In the genomic region with DNA sequence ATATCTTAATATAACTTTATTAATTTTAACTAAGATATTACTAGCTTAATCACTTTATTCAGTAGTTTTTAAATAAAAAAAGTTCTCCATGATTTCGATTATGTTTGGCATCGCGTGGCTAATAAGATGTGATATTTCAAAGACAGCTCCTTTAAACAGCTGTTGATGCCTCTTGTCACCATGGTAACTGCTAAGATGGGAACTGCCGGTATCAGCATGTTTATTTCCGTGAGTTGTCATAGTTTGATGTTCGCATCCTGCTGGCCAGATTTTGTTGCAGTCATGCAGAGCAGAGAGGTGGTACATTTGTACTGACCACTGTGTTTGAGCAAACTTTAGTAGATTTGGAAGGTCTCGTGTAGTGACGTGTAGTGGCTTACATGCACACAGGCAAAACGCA, we compare ENCODE assay signal across 16 mouse cellular contexts. TPM values are rescaled to one million over a fixed set of nuclear protein-coding genes. Genes with fewer than 3 reads are reported as not detected.
DNase-seq lines count a peak whose midpoint lies in the region; ATAC-seq and TF ChIP-seq lines count a peak whose summit lies in the region.
"Had no signal": no experiment of that assay in that cellular context is flagged by ENCODE, and none has a peak within 500 bp of the region (broad histone marks: within the 10 kb centered on the region; RNA-seq: fewer than 3 reads in every experiment).

No protein-coding gene starts in this region.

- DNase-seq in hindbrain, postnatal 0 days (ENCODE audit: low spot score): peak; percentile 30
- DNase-seq in hindbrain, embryonic 10.5 days (ENCODE audit: low spot score): no peak
- DNase-seq in lung, embryonic 14.5 days: peak; percentile 75
- DNase-seq in lung, adult 2 months: no peak
- peak; percentile 21 to 57 for DNase-seq in kidney, postnatal 36 days
- DNase-seq in lung, postnatal 4 days: peak; percentile 28 to 40
- DNase-seq in cerebellum, adult 18-20 months: no peak
- DNase-seq in left cerebral cortex, postnatal 36 days (ENCODE audit: low spot score in 2 of 2): no peak
- DNase-seq: cerebellum, adult 9-10 months; gastrocnemius, postnatal 36 days; right cerebral cortex, postnatal 25 days had no signal

- H3K27me3 ChIP-seq in hindbrain, postnatal 0 days (ENCODE audit: insufficient read depth, low read length): no peaks in the 10 kb centered on the region
- no peaks in the 10 kb centered on the region for H3K27me3 ChIP-seq in hindbrain, embryonic 10.5 days (ENCODE audit: insufficient read depth, poor library complexity, severe bottlenecking)
- no peaks in the 10 kb centered on the region for H3K27me3 ChIP-seq in lung, embryonic 14.5 days (ENCODE audit: insufficient read depth, low read length)
- H3K27me3 ChIP-seq: embryonic facial prominence, embryonic 12.5 days; liver, embryonic 15.5 days had no signal

- no peak overlapping the region for H3K27ac ChIP-seq in hindbrain, postnatal 0 days
- no peak overlapping the region for H3K27ac ChIP-seq in hindbrain, embryonic 10.5 days
- no peak overlapping the region for H3K27ac ChIP-seq in lung, embryonic 14.5 days (ENCODE audit: low read depth)
- H3K27ac ChIP-seq: embryonic facial prominence, embryonic 12.5 days; liver, embryonic 15.5 days had no signal

- ATAC-seq in hindbrain, postnatal 0 days: no peak
- no peak for ATAC-seq in lung, embryonic 14.5 days (ENCODE audit: insufficient read depth)
- ATAC-seq: forebrain, embryonic 16.5 days; midbrain, embryonic 16.5 days had no signal

- TF ChIP-seq POLR2A in lung, adult 2 months (IDR thresholded peaks at IDR 0.05; ENCODE audit: borderline replicate concordance, extremely low read depth, low read depth, low read length): no peak

- H3K4me3 ChIP-seq in hindbrain, postnatal 0 days (ENCODE audit: low read length): no peak overlapping the region
- H3K4me3 ChIP-seq in hindbrain, embryonic 10.5 days: no peak overlapping the region
- no peak overlapping the region for H3K4me3 ChIP-seq in lung, embryonic 14.5 days (ENCODE audit: low read depth, low read length)
- no peak overlapping the region for H3K4me3 ChIP-seq in lung, adult 2 months (replicated peaks; ENCODE audit: extremely low read depth, low read depth, low read length)
- H3K4me3 ChIP-seq: embryonic facial prominence, embryonic 12.5 days; erythroblast, embryonic 14.5 days; liver, embryonic 15.5 days had no signal

- intact Hi-C loops in left cerebral cortex, postnatal 36 days (cut with DNase I): no loop called here

- WGBS in hindbrain, postnatal 0 days: 51% methylated on average over 9 of the region's 9 CpGs
- 85% methylated on average over 9 of the region's 9 CpGs for WGBS in hindbrain, embryonic 10.5 days
- 29% methylated on average over 9 of the region's 9 CpGs for WGBS in lung, embryonic 14.5 days
- WGBS in lung, adult 2 months: 29% methylated on average over 9 of the region's 9 CpGs

- H3K9ac ChIP-seq in hindbrain, postnatal 0 days (replicated peaks; ENCODE audit: low read length): no peak overlapping the region
- no peak overlapping the region for H3K9ac ChIP-seq in lung, embryonic 14.5 days
- H3K9ac ChIP-seq: embryonic facial prominence, embryonic 12.5 days; liver, embryonic 15.5 days had no signal

- no peaks in the 10 kb centered on the region for H3K36me3 ChIP-seq in hindbrain, postnatal 0 days (ENCODE audit: insufficient read depth, low read length)
- H3K36me3 ChIP-seq in hindbrain, embryonic 10.5 days: no peaks in the 10 kb centered on the region
- H3K36me3 ChIP-seq in lung, embryonic 14.5 days (ENCODE audit: insufficient read depth): no peaks in the 10 kb centered on the region
- H3K36me3 ChIP-seq: embryonic facial prominence, embryonic 12.5 days had no signal

- no peaks in the 10 kb centered on the region for H3K9me3 ChIP-seq in hindbrain, postnatal 0 days (ENCODE audit: low read length)
- H3K9me3 ChIP-seq in hindbrain, embryonic 10.5 days: no peaks in the 10 kb centered on the region
- no peaks in the 10 kb centered on the region for H3K9me3 ChIP-seq in lung, embryonic 14.5 days (ENCODE audit: low read depth, low read length)
- H3K9me3 ChIP-seq: embryonic facial prominence, embryonic 12.5 days; liver, embryonic 15.5 days had no signal

- no peaks in the 10 kb centered on the region for H3K4me1 ChIP-seq in hindbrain, postnatal 0 days (ENCODE audit: insufficient read depth, low read length)
- H3K4me1 ChIP-seq in hindbrain, embryonic 10.5 days (replicated peaks): no peaks in the 10 kb centered on the region; the same call in 1 of the 2 replicates
- no peaks in the 10 kb centered on the region for H3K4me1 ChIP-seq in lung, embryonic 14.5 days (ENCODE audit: insufficient read depth)
- peaks cover 10% of the 10 kb centered on the region; the same call in 1 of the 2 replicates for H3K4me1 ChIP-seq in lung, adult 2 months (ENCODE audit: control insufficient read depth, insufficient read depth, low read length)
- H3K4me1 ChIP-seq: embryonic facial prominence, embryonic 12.5 days had no signal

- TF ChIP-seq CTCF in hindbrain, postnatal 0 days (IDR thresholded peaks at IDR 0.05; ENCODE audit: low read depth): no peak
- no peak for TF ChIP-seq CTCF in lung, embryonic 14.5 days (IDR thresholded peaks at IDR 0.05; ENCODE audit: low read depth)
- no peak for TF ChIP-seq CTCF in lung, adult 2 months (IDR thresholded peaks at IDR 0.05; ENCODE audit: insufficient read depth, low read length)

- no peak overlapping the region for H3K4me2 ChIP-seq in hindbrain, postnatal 0 days (ENCODE audit: low read depth, low read length)
- no peak overlapping the region for H3K4me2 ChIP-seq in lung, embryonic 14.5 days
- H3K4me2 ChIP-seq: embryonic facial prominence, embryonic 12.5 days; liver, embryonic 15.5 days had no signal

RNA-seq across cellular contexts. Expression of a gene that starts 33.1 kb away (rescaled TPM):
- total RNA-seq in hindbrain, postnatal 0 days (2014; rRNA removed): 34.0 and 39.6 TPM in 2 replicates
- 20.5 and 20.7 TPM in 2 replicates for polyA plus RNA-seq in hindbrain, postnatal 0 days (2015; fragmentation: Nextera tagmentation; extraction: Ambion mirVana)
- 14.5 and 14.9 TPM in 2 replicates for polyA plus RNA-seq in hindbrain, embryonic 10.5 days (2016; fragmentation: Nextera tagmentation; extraction: Ambion mirVana)
- 13.0 and 13.4 TPM in 2 replicates for polyA plus RNA-seq in lung, embryonic 14.5 days (2014; fragmentation: Nextera tagmentation; extraction: Ambion mirVana)
- 11.7 and 12.2 TPM in 2 replicates for polyA plus RNA-seq in lung, adult 2 months (2012; rRNA removed)
- 10 to 100 TPM; 61.0 to 83.6 TPM for total RNA-seq in left cerebral cortex, postnatal 36 days (2021)

RNA-seq across cellular contexts. Expression of a gene that starts 59.6 kb away (rescaled TPM):
- total RNA-seq in hindbrain, postnatal 0 days (2014; rRNA removed): 13.4 and 24.0 TPM in 2 replicates
- polyA plus RNA-seq in hindbrain, postnatal 0 days (2015; fragmentation: Nextera tagmentation; extraction: Ambion mirVana): 6.4 and 6.6 TPM in 2 replicates
- polyA plus RNA-seq in hindbrain, embryonic 10.5 days (2016; fragmentation: Nextera tagmentation; extraction: Ambion mirVana): 13.6 and 14.3 TPM in 2 replicates
- 19.0 and 20.4 TPM in 2 replicates for polyA plus RNA-seq in lung, embryonic 14.5 days (2014; fragmentation: Nextera tagmentation; extraction: Ambion mirVana)
- polyA plus RNA-seq in lung, adult 2 months (2012; rRNA removed): 8.7 and 12.3 TPM in 2 replicates
- total RNA-seq in left cerebral cortex, postnatal 36 days (2021): 10 to 100 TPM; 35.5 to 40.5 TPM

Comparison
In these comparisons a context has a peak if more than half of its experiments do, and no peak if none do; other contexts are left out.
1. DNase-seq: peak in hindbrain, postnatal 0 days (single experiment), lung, embryonic 14.5 days (single experiment), kidney, postnatal 36 days (2 of 2) and lung, postnatal 4 days (2 of 2); none in hindbrain, embryonic 10.5 days (single experiment), lung, adult 2 months (single experiment), cerebellum, adult 18-20 months (0 of 2) and left cerebral cortex, postnatal 36 days (0 of 2).